Mouse (Mus musculus) right cerebral cortex, postnatal 25 days (tissue): ENCODE results near the gene Akap2.

Source experiments
- DNase-seq: peaks from one replicate; pipeline ENCODE4 v3.0.0; 2022

Gene Akap2

GRCm38 (mm10) chr4:57841911-57842310 is 124.5 kb downstream of the Akap2 start:
- no peak for DNase-seq

- no peak for DNase-seq
Measured at GRCm38 (mm10) chr4:57842472-57843305, 125.2 kb downstream of the Akap2 start.

GRCm38 (mm10) chr4:57845031-57845431 is 127.6 kb downstream of the Akap2 start:
- DNase-seq = no peak

- DNase-seq = no peak
Measured at GRCm38 (mm10) chr4:57845541-57846210, 128.2 kb downstream of the Akap2 start.

GRCm38 (mm10) chr4:57846381-57846990 is 129.0 kb downstream of the Akap2 start:
- DNase-seq = no peak

- no peak for DNase-seq
Measured at GRCm38 (mm10) chr4:57846991-57847422, 129.6 kb downstream of the Akap2 start.

- DNase-seq = no peak
Measured at GRCm38 (mm10) chr4:57847676-57848075, 130.2 kb downstream of the Akap2 start.

GRCm38 (mm10) chr4:57849465-57849864 is 132.0 kb downstream of the Akap2 start:
- DNase-seq = no peak

GRCm38 (mm10) chr4:57851731-57852130 is 134.3 kb downstream of the Akap2 start:
- no peak for DNase-seq

GRCm38 (mm10) chr4:57852461-57853040 is 135.1 kb downstream of the Akap2 start:
- DNase-seq = no peak

- no peak for DNase-seq
Measured at GRCm38 (mm10) chr4:57854181-57854580, 136.7 kb downstream of the Akap2 start.

GRCm38 (mm10) chr4:57855281-57855941 is 138.0 kb downstream of the Akap2 start:
- no peak for DNase-seq

- DNase-seq = no peak
Measured at GRCm38 (mm10) chr4:57856673-57857072, 139.2 kb downstream of the Akap2 start.

- no peak for DNase-seq
Measured at GRCm38 (mm10) chr4:57860204-57860611, 142.8 kb downstream of the Akap2 start.

- no peak for DNase-seq
Measured at GRCm38 (mm10) chr4:57861166-57861565, 143.7 kb downstream of the Akap2 start.

- no peak for DNase-seq
Measured at GRCm38 (mm10) chr4:57861856-57862255, 144.4 kb downstream of the Akap2 start.

- DNase-seq = no peak
Measured at GRCm38 (mm10) chr4:57862269-57862986, 145.0 kb downstream of the Akap2 start.

- DNase-seq = no peak
Measured at GRCm38 (mm10) chr4:57866088-57866487, 148.6 kb downstream of the Akap2 start.

- DNase-seq = no peak
Measured at GRCm38 (mm10) chr4:57866990-57867389, 149.5 kb downstream of the Akap2 start.

GRCm38 (mm10) chr4:57867454-57867853 is 150.0 kb downstream of the Akap2 start:
- DNase-seq = no peak

GRCm38 (mm10) chr4:57879137-57879536 is 161.7 kb downstream of the Akap2 start:
- DNase-seq = no peak

GRCm38 (mm10) chr4:57879804-57880357 is 162.4 kb downstream of the Akap2 start:
- DNase-seq = peak; percentile 71
